Mouse (Mus musculus): ENCODE data around the gene Fmo9. TPM values are rescaled to one million over a fixed set of nuclear protein-coding genes. Genes with fewer than 3 reads are reported as not detected.

The Fmo9 gene
- polyA plus RNA-seq (2012; rRNA removed), result not detected in 2 replicates

GRCm38 (mm10) chr1:166681745-166682144 is at the start of gene Fmo9:
Fmo9 (minus strand) TSS chr1:166681845.

GRCm38 (mm10) chr1:166647593-166647992 is 34.1 kb downstream of the Fmo9 start, which contains the start of gene Gm4847:
Gm4847 (minus strand) TSS chr1:166647693.

Other genes starting within 250 kb of the Fmo9 start
- gene Gm4846, start 184.3 kb downstream of the Fmo9 start, polyA plus RNA-seq (2012; rRNA removed), result not detected in 2 replicates
- gene Gm4847, start 34.2 kb downstream of the Fmo9 start, polyA plus RNA-seq (2012; rRNA removed), result not detected in 2 replicates